Mouse (Mus musculus) embryo, embryonic 11 days (tissue): ENCODE data around the gene Mcu.

Experiments used
- DNase-seq: peaks from one replicate; pipeline ENCODE4 v3.0.0-alpha.2; 2015

The Mcu gene

GRCm38 (mm10) chr10:59419516-59419915 lies 197.0 kb downstream of the Mcu start:
- no peak for DNase-seq

- DNase-seq = no peak
These were observed 199.9 kb downstream of the Mcu start for GRCm38 (mm10) chr10:59416623-59417022.

GRCm38 (mm10) chr10:59413711-59414110 lies 202.8 kb downstream of the Mcu start:
- DNase-seq = no peak

GRCm38 (mm10) chr10:59410264-59410663 lies 206.2 kb downstream of the Mcu start:
- DNase-seq = no peak

- DNase-seq = no peak
These were observed 208.0 kb downstream of the Mcu start for GRCm38 (mm10) chr10:59408499-59408898.

GRCm38 (mm10) chr10:59403793-59404149 lies 212.7 kb downstream of the Mcu start:
- DNase-seq = no peak

GRCm38 (mm10) chr10:59402899-59403792 lies 213.3 kb downstream of the Mcu start, which contains the start of gene Pla2g12b:
TSS of gene Pla2g12b (plus strand) at chr10:59403660.
- DNase-seq = no peak
